Mouse (Mus musculus): ENCODE measurements around the gene Spg20.

The Spg20 gene

GRCm38 (mm10) chr3:55111935-55112709 lies at the start of gene Spg20:
Gene Spg20, plus strand, starts transcription at chr3:55112108.
- peak; percentile 98 for DNase-seq (ENCODE audit: low spot score)

GRCm38 (mm10) chr3:55062653-55063052 lies 49.3 kb upstream of the Spg20 start:
- no peak for DNase-seq (ENCODE audit: low spot score)

GRCm38 (mm10) chr3:55064396-55064795 lies 47.5 kb upstream of the Spg20 start:
- peak; percentile 53 for DNase-seq (ENCODE audit: low spot score)

- DNase-seq (ENCODE audit: low spot score) = no peak
Measured at GRCm38 (mm10) chr3:55065738-55066665, 45.9 kb upstream of the Spg20 start.

- DNase-seq (ENCODE audit: low spot score) = no peak
Measured at GRCm38 (mm10) chr3:55066666-55067023, 45.3 kb upstream of the Spg20 start.

- DNase-seq (ENCODE audit: low spot score) = no peak
Measured at GRCm38 (mm10) chr3:55067791-55068434, 44.0 kb upstream of the Spg20 start.

GRCm38 (mm10) chr3:55074576-55075293 lies 37.2 kb upstream of the Spg20 start:
- DNase-seq (ENCODE audit: low spot score) = no peak

- DNase-seq (ENCODE audit: low spot score) = no peak
Measured at GRCm38 (mm10) chr3:55075294-55075648, 36.6 kb upstream of the Spg20 start.

GRCm38 (mm10) chr3:55078233-55078632 lies 33.7 kb upstream of the Spg20 start:
- no peak for DNase-seq (ENCODE audit: low spot score)

- no peak for DNase-seq (ENCODE audit: low spot score)
Measured at GRCm38 (mm10) chr3:55079619-55080018, 32.3 kb upstream of the Spg20 start.

- peak; percentile 66 for DNase-seq (ENCODE audit: low spot score)
Measured at GRCm38 (mm10) chr3:55080055-55080454, 31.9 kb upstream of the Spg20 start.

GRCm38 (mm10) chr3:55084781-55085180 lies 27.1 kb upstream of the Spg20 start:
- DNase-seq (ENCODE audit: low spot score) = no peak

GRCm38 (mm10) chr3:55085716-55086115 lies 26.2 kb upstream of the Spg20 start:
- DNase-seq (ENCODE audit: low spot score) = no peak

GRCm38 (mm10) chr3:55086948-55087347 lies 25.0 kb upstream of the Spg20 start:
- DNase-seq (ENCODE audit: low spot score) = no peak

- DNase-seq (ENCODE audit: low spot score) = no peak
Measured at GRCm38 (mm10) chr3:55087360-55087759, 24.5 kb upstream of the Spg20 start.

GRCm38 (mm10) chr3:55088359-55088758 lies 23.5 kb upstream of the Spg20 start:
- DNase-seq (ENCODE audit: low spot score) = no peak

- no peak for DNase-seq (ENCODE audit: low spot score)
Measured at GRCm38 (mm10) chr3:55088843-55089242, 23.1 kb upstream of the Spg20 start.

GRCm38 (mm10) chr3:55089291-55089690 lies 22.6 kb upstream of the Spg20 start:
- DNase-seq (ENCODE audit: low spot score) = no peak

- no peak for DNase-seq (ENCODE audit: low spot score)
Measured at GRCm38 (mm10) chr3:55093161-55093560, 18.7 kb upstream of the Spg20 start.

- no peak for DNase-seq (ENCODE audit: low spot score)
Measured at GRCm38 (mm10) chr3:55095968-55096654, 15.8 kb upstream of the Spg20 start.

- no peak for DNase-seq (ENCODE audit: low spot score)
Measured at GRCm38 (mm10) chr3:55096655-55097005, 15.3 kb upstream of the Spg20 start.

Measured in urinary bladder, postnatal 25 days (tissue).